Mouse (Mus musculus) lung, postnatal 0 days (tissue): ENCODE measurements at regions not wholly inside any gene's neighbourhood (a gene's known extent, or its start where the extent isn't known, plus 50 kb on each side); places are given as distances from the start of the nearest gene placed in this dataset.

Experiments
- ATAC-seq: fragments of 200-750 bp; cut with Nextera tagmentation; 2 replicates; pipeline ENCODE4 v1.8.0; 2017; ENCODE audit warnings: moderate library complexity
- DNase-seq: peaks from one replicate; pipeline ENCODE4 v3.0.0-alpha.2; 2016; ENCODE audit warnings: low spot score
- H3K27ac ChIP-seq: fragments of 300-500 bp; sonication (generic); 2 replicates; pipeline ENCODE4 v1.5.1; 2014; ENCODE audit warnings: antibody characterized with exemption, mild to moderate bottlenecking, low read length, mixed read lengths
- H3K27me3 ChIP-seq: fragments of 300-500 bp; sonication (generic); replicated peaks from 2 replicates; pipeline ENCODE4 v1.6.1; 2014; ENCODE audit warnings: low read length, mixed read lengths; ENCODE audit not compliant: insufficient read depth
- H3K36me3 ChIP-seq: fragments of 300-500 bp; sonication (generic); 2 replicates; pipeline ENCODE4 v1.6.1; 2014; ENCODE audit warnings: low read length, mixed read lengths; ENCODE audit not compliant: insufficient read depth
- H3K4me1 ChIP-seq: fragments of 300-500 bp; sonication (generic); 2 replicates; pipeline ENCODE4 v1.6.1; 2014; ENCODE audit warnings: antibody characterized with exemption, low read depth, low read length, mixed read lengths; ENCODE audit not compliant: insufficient read depth
- H3K4me2 ChIP-seq: fragments of 300-500 bp; sonication (generic); replicated peaks from 2 replicates; pipeline ENCODE4 v1.6.1; 2014; ENCODE audit warnings: low read depth, mild to moderate bottlenecking, low read length, moderate library complexity, mixed read lengths
- H3K4me3 ChIP-seq: fragments of 300-500 bp; sonication (generic); 2 replicates; pipeline ENCODE4 v1.5.1; 2014; ENCODE audit warnings: low read depth, low read length
- H3K9ac ChIP-seq: fragments of 300-500 bp; sonication (generic); replicated peaks from 2 replicates; pipeline ENCODE4 v1.6.1; 2014; ENCODE audit warnings: low read depth, mild to moderate bottlenecking
- H3K9me3 ChIP-seq: fragments of 300-500 bp; sonication (generic); 2 replicates; pipeline ENCODE4 v1.6.1; 2016; ENCODE audit warnings: low read length, mixed read lengths
- CTCF ChIP-seq: IDR thresholded peaks from 2 replicates; pipeline ENCODE4 v1.5.1; 2016; ENCODE audit warnings: antibody characterized with exemption, mild to moderate bottlenecking
- EP300 ChIP-seq: IDR thresholded peaks from 2 replicates; pipeline ENCODE4 v1.6.1; 2016; ENCODE audit warnings: antibody characterized with exemption, mild to moderate bottlenecking, control low read depth
- WGBS: fragments of 180-500 bp; shearing (Covaris S2); extraction: QIAGEN DNeasy Blood & Tissue Kit; methylation state at CpG from one replicate; pipeline ENCODE4 v1.1.7; 2014; 5-methylcytosine and 5-hydroxymethylcytosine counted together

GRCm38 (mm10) chr13:91385393-91385792 lies 74.7 kb upstream of the Ssbp2 start:
- Histone ChIP-seq H3K36me3 (no peaks in the 10 kb centered on the region), H3K9me3 (no peaks in the 10 kb centered on the region), H3K27ac (no peak overlapping the region), H3K4me2 (no peak overlapping the region), H3K27me3 (no peaks in the 10 kb centered on the region), H3K9ac (no peak overlapping the region), H3K4me1 (no peaks in the 10 kb centered on the region), H3K4me3 (no peak overlapping the region)
- no peak for ATAC-seq
- WGBS, result 59% methylated on average over 4 of the region's 4 CpGs
- TF ChIP-seq CTCF, result no peak
- TF ChIP-seq EP300, result no peak
- DNase-seq, result no peak

DNA sequence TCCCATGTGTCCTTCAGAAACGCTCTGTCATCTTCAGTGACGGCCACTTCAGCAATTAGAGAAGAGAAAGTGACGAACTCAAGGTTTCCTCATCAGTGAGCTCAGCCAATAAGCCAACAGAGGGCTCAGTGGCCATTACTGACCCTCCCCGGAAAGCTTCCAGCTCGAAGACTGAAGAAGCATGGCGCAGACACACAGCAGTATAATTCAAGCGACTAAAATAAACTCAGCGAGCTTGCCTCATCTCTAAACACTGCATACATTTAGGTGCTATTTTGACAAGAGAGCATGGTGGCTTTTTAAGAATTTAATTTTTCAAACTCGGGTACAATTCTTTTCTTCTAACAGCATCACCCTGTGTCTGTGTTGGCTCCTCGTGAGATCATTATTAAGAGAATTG lies 72.2 kb upstream of the Ssbp2 start:
- H3K9ac ChIP-seq, result no peak overlapping the region
- no peaks in the 10 kb centered on the region for H3K4me1 ChIP-seq
- 56% methylated on average over 10 of the region's 10 CpGs for WGBS
- H3K27ac ChIP-seq, result no peak overlapping the region
- no peak for TF ChIP-seq CTCF
- no peak for TF ChIP-seq EP300
- DNase-seq, result no peak
- H3K9me3 ChIP-seq, result no peaks in the 10 kb centered on the region
- no peak overlapping the region for H3K4me2 ChIP-seq
- ATAC-seq, result no peak
- no peaks in the 10 kb centered on the region for H3K36me3 ChIP-seq
- H3K4me3 ChIP-seq, result no peak overlapping the region
- no peaks in the 10 kb centered on the region for H3K27me3 ChIP-seq

DNA sequence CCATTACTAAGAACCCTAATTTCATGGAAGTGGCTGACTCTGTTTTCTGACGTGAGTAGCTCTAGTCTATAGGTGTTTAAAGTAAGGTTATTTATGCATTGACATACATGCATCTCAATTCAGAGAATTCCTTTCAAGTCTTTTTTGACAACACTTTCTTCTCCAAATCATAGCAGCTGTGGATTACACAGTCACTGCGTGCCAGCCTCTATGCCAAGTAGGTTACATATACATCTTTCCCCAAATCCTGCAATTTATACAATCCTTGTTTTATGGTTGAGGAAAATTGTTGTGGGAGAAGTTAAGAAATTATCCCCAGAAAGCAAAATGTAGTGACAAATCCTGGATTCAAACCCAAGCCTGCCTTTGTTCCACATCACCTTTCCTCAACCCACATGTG lies 56.5 kb upstream of the Ssbp2 start:
- H3K36me3 ChIP-seq, result no peaks in the 10 kb centered on the region
- TF ChIP-seq EP300 (no peak), CTCF (no peak)
- H3K27me3 ChIP-seq, result no peaks in the 10 kb centered on the region
- H3K4me1 ChIP-seq, result no peaks in the 10 kb centered on the region
- no peak overlapping the region for H3K27ac ChIP-seq
- no peak overlapping the region for H3K4me2 ChIP-seq
- no peaks in the 10 kb centered on the region for H3K9me3 ChIP-seq
- WGBS, result 91% methylated on average over 2 of the region's 2 CpGs
- ATAC-seq, result no peak
- no peak overlapping the region for H3K4me3 ChIP-seq
- DNase-seq, result no peak
- no peak overlapping the region for H3K9ac ChIP-seq

DNA sequence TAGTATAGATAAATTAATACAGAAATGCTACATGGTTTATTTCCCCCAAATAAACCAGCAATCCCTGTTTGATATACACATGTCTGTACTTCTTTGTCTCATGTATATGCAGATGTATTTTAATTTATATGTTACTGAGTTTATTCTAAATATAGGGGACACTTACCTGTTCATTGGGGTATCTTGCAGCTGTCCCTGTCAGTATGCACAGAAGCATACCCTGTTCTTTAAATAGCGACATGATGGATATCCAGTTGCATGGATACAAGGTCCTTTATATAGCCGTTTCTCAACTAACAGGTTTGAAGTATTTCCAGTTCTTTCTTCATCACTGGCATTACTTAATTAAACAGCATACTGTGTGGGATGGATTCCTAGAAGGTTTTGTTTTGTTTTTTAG lies 55.1 kb upstream of the Ssbp2 start:
- DNase-seq (no peak), ATAC-seq (no peak)
- no peaks in the 10 kb centered on the region for H3K27me3 ChIP-seq

DNA sequence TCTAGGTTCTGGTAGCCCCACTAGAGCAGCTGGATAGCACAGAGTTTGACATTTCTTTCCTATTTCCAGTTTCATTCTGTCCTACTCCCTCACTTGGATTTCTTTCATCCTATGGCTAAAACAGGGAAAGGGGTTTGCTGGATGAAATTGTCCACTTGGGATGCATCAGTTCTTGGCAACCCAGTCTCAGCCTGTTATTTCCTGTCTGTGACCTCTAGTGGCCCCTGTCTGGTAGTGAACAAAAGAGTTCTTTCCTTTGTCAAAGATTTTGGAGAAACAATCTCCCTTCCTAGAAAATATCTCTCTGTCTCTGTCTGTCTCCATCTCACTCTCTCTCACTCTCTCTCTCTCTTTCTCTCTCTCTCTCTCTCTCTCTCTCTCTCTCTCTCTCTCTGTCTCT lies 50.0 kb upstream of the Ssbp2 start:
- Histone ChIP-seq H3K9me3 (no peaks in the 10 kb centered on the region), H3K4me1 (no peaks in the 10 kb centered on the region), H3K4me3 (no peak overlapping the region), H3K36me3 (no peaks in the 10 kb centered on the region), H3K9ac (no peak overlapping the region), H3K27ac (no peak overlapping the region), H3K27me3 (no peaks in the 10 kb centered on the region), H3K4me2 (no peak overlapping the region)
- DNase-seq (no peak), ATAC-seq (no peak)
- TF ChIP-seq CTCF (no peak), EP300 (no peak)

More for the DNA sequence above, 55.1 kb upstream of the Ssbp2 start:
- TF ChIP-seq CTCF, result no peak
- TF ChIP-seq EP300, result no peak
- no peak overlapping the region for H3K9ac ChIP-seq
- no peak overlapping the region for H3K4me2 ChIP-seq
- no peak overlapping the region for H3K27ac ChIP-seq
- H3K9me3 ChIP-seq, result no peaks in the 10 kb centered on the region
- H3K36me3 ChIP-seq, result no peaks in the 10 kb centered on the region
- no peak overlapping the region for H3K4me3 ChIP-seq
- H3K4me1 ChIP-seq, result no peaks in the 10 kb centered on the region
- WGBS, result 85% methylated on average over 2 of the region's 2 CpGs
